Mouse (Mus musculus) G1E (cell line): ENCODE data around the gene Cd81.

Experiments
- CTCF ChIP-seq: IDR thresholded peaks from 2 replicates; pipeline ENCODE4 v1.5.1; 2012; ENCODE audit warnings: low read depth, low read length, inconsistent platforms, mixed read lengths
- GATA1 ChIP-seq: IDR thresholded peaks from 2 replicates; pipeline ENCODE4 v1.6.1; 2012; ENCODE audit warnings: borderline replicate concordance, low read length, inconsistent platforms, mixed read lengths
- GATA2 ChIP-seq: IDR thresholded peaks from 2 replicates; pipeline ENCODE4 v1.6.1; 2012; ENCODE audit warnings: low read depth, low read length, inconsistent platforms, borderline replicate concordance
- POLR2AphosphoS5 ChIP-seq: IDR thresholded peaks from 2 replicates; pipeline ENCODE4 v1.6.1; 2012; ENCODE audit warnings: low read depth, low read length, inconsistent platforms; ENCODE audit not compliant: insufficient replicate concordance
- TAL1 ChIP-seq: conservative IDR thresholded peaks from 2 replicates; pipeline ENCODE4 v1.6.1; 2012; ENCODE audit warnings: low read depth, low read length, inconsistent platforms, mixed read lengths

- TF ChIP-seq CTCF = peak; percentile 84
- TF ChIP-seq POLR2AphosphoS5 = no peak
- no peak for TF ChIP-seq GATA2
- TF ChIP-seq TAL1 = no peak
- TF ChIP-seq GATA1 = no peak
Measured at GRCm38 (mm10) chr7:143086366-143086765, 33.8 kb downstream of the Cd81 start.
